Mouse (Mus musculus) heart, adult 18-20 months (tissue): ENCODE measurements around the gene Ntm. TPM values are rescaled to one million over a fixed set of nuclear protein-coding genes. Genes with fewer than 3 reads are reported as not detected.
A peak's percentile ranks its signal among the peaks of the same experiment; 100 is the strongest.

Experiments
- DNase-seq, 2 experiments: peaks; one replicate each; pipeline ENCODE4 v3.0.0; 2021 to 2022; ENCODE audit warnings: mixed read lengths in 1 of 2
- total RNA-seq, 2 experiments: library from RNA; stranded (reverse); gene quantifications; 2 replicates each; pipeline ENCODE4 v1.2.3; 2021

Ntm gene
- total RNA-seq, 2 experiments from 2014 or later = 2.2 TPM

- no peak for DNase-seq
Measured at GRCm38 (mm10) chr9:29754374-29754773, 208.6 kb downstream of the Ntm start.

GRCm38 (mm10) chr9:29751396-29751795, 211.5 kb downstream of the Ntm start:
- peak in 1 of 2 experiments; percentile 16 for DNase-seq

- peak; percentile 37 to 59 for DNase-seq
Measured at GRCm38 (mm10) chr9:29750371-29751014, 212.4 kb downstream of the Ntm start.

- no peak for DNase-seq
Measured at GRCm38 (mm10) chr9:29748070-29748469, 214.9 kb downstream of the Ntm start.

- no peak for DNase-seq
Measured at GRCm38 (mm10) chr9:29738835-29739526, 224.0 kb downstream of the Ntm start.

GRCm38 (mm10) chr9:29736031-29736430, 226.9 kb downstream of the Ntm start:
- DNase-seq = no peak

GRCm38 (mm10) chr9:29732895-29733294, 230.0 kb downstream of the Ntm start:
- no peak for DNase-seq

- DNase-seq = no peak
Measured at GRCm38 (mm10) chr9:29731672-29732071, 231.3 kb downstream of the Ntm start.

- DNase-seq = no peak
Measured at GRCm38 (mm10) chr9:29727540-29728432, 235.2 kb downstream of the Ntm start.

- DNase-seq = no peak
Measured at GRCm38 (mm10) chr9:29721461-29721860, 241.5 kb downstream of the Ntm start.

GRCm38 (mm10) chr9:29716795-29717194, 246.1 kb downstream of the Ntm start:
- no peak for DNase-seq

GRCm38 (mm10) chr9:29698276-29698675, 264.7 kb downstream of the Ntm start:
- no peak for DNase-seq

- no peak for DNase-seq
Measured at GRCm38 (mm10) chr9:29694151-29694550, 268.8 kb downstream of the Ntm start.

GRCm38 (mm10) chr9:29691186-29691855, 271.6 kb downstream of the Ntm start:
- no peak for DNase-seq

- no peak for DNase-seq
Measured at GRCm38 (mm10) chr9:29682224-29682623, 280.7 kb downstream of the Ntm start.

- DNase-seq = no peak
Measured at GRCm38 (mm10) chr9:29680677-29681076, 282.3 kb downstream of the Ntm start.

GRCm38 (mm10) chr9:29673911-29674310, 289.0 kb downstream of the Ntm start:
- DNase-seq = peak in 1 of 2 experiments; percentile 20

GRCm38 (mm10) chr9:29671861-29672260, 291.1 kb downstream of the Ntm start:
- DNase-seq = peak; percentile 26 to 32

GRCm38 (mm10) chr9:29663286-29663685, 299.7 kb downstream of the Ntm start:
- DNase-seq = no peak

GRCm38 (mm10) chr9:29661468-29662145, 301.3 kb downstream of the Ntm start:
- peak; percentile 11 to 50 for DNase-seq

- no peak for DNase-seq
Measured at GRCm38 (mm10) chr9:29660059-29660613, 302.8 kb downstream of the Ntm start.
